Mouse (Mus musculus) kidney, adult 8-10 months (tissue): Measurements from ENCODE around the gene Zgrf1.

Source experiments
- DNase-seq, 2 experiments: peaks; one replicate each; pipeline ENCODE4 v3.0.0; 2022

The Zgrf1 gene

GRCm38 (mm10) chr3:127552973-127553719, at the start of gene Zgrf1, which contains the start of gene Larp7:
Gene Zgrf1, plus strand, starts transcription at chr3:127553489.
Gene Larp7, minus strand, starts transcription at chr3:127553349.
- DNase-seq = peak; percentile 99

- DNase-seq = no peak
Measured at GRCm38 (mm10) chr3:127507878-127508783, 45.2 kb upstream of the Zgrf1 start.

GRCm38 (mm10) chr3:127511786-127512746, 41.2 kb upstream of the Zgrf1 start:
- no peak for DNase-seq

- no peak for DNase-seq
Measured at GRCm38 (mm10) chr3:127512794-127513335, 40.4 kb upstream of the Zgrf1 start.

- no peak for DNase-seq
Measured at GRCm38 (mm10) chr3:127513699-127514098, 39.6 kb upstream of the Zgrf1 start.

DNA sequence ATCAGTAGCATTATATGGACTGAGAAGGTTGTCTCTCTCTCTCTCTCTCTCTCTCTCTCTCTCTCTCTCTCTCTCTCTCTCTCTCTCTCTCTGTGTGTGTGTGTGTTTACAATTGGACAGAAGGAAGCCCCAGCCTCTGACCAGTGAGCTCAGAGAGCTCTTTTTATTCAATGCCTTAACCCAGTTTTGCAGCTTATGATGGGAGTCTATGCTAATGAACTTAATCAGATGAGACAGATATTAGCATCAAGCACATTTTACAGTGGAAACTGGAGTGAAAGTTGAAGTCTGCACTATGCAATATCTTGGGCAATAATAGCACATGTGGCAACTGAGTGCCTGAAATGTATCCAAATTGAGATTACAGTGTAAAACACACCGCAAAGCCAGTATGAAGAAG, 38.0 kb upstream of the Zgrf1 start:
- no peak for DNase-seq

DNA sequence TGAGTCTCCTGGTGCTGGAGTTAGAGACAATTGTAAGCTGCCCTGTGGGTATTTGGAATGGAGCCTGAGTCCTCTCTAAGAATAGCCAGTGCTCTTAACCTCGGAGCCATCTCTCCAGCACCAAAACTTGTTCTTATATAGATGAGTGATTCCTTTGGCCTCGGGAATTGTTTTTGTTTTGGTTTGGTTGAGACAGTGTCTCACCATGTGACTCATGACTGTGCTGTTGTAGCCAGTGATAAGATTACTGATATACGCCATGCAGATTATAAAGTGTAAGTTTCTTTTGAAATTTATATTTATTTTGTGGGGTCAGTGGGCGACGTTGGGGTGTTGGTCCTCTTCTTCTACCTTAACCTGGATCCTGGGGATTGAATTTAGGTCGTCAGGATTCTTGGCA, 33.0 kb upstream of the Zgrf1 start:
- DNase-seq = no peak

DNA sequence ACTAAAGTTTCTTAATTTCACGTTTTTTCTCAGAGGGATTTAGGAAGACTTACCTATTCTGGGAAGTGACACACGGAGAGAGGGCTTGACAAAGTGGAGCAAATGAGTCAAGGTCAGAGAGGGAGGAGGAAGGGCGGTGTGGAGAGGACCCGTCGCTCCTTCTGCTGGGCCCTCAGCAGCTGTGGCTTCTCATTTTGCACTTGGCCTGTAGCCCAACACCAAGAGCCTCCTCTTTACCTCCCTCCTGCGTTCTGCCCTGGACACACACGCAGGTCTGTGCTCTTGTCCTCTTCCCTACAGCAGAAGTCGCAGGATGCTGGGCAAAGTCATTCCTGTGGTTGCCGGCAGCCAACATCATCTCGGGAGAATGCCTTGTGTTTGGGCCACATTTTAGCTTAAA, 32.1 kb upstream of the Zgrf1 start:
- no peak for DNase-seq

- no peak for DNase-seq
Measured at GRCm38 (mm10) chr3:127525188-127525819, 28.0 kb upstream of the Zgrf1 start.

GRCm38 (mm10) chr3:127527465-127528034, 25.7 kb upstream of the Zgrf1 start:
- DNase-seq = peak in 1 of 2 experiments; percentile 3

DNA sequence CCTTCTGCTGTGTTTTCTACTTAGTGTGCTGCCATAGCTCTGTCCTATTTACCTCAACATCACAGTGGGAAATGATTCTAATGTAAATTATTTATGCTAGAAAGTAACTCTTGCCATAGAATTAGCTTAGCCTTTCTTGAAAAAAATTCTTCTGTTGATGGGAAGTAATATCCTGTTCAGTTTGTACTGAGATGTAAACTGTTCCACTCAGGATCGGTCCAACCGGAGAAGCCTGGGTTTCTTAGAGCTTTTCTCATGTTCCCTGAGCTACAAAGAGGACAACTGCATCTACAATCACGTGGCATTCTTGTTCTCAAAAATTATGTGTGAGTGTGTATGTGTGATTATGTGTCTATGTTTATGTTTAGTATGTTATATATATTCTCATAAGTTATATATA, 24.1 kb upstream of the Zgrf1 start:
- DNase-seq = no peak

DNA sequence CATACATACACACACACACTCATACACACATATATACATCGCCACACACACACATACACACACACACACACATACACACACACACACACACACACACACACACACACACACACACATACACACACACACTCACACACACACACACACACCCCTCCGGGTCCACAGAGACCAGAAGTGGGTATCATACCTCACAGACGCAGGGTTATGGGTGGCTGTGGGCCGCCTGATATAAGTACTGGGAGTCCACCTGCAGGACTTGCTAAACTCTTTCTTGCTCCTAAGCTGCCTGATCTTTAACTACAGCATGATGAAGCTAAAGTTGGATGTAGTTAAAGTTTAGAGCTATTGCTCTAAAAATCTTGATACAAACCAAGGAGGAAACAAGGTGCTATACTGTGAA, 23.5 kb upstream of the Zgrf1 start:
- DNase-seq = no peak

GRCm38 (mm10) chr3:127530293-127530692, 23.0 kb upstream of the Zgrf1 start:
- no peak for DNase-seq

DNA sequence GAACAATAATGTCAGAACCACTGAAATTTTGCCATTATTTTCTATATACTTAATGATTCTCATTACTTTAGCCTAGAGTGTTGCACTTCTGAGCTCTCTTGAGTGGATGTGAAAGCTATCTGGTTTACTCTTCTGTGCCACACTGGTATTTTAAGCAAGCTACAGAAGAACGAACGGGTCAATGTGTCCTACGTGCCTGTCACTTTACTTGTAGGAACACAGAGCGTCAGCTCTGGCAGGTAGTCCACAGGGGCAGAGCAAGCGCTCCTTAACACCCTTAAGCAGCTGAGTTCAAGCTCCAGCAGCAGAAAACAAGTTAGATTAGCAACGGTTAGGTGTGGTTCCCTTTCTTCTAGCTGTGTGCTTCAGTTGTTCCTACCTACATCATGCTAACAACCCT, 14.1 kb upstream of the Zgrf1 start:
- DNase-seq = no peak

- DNase-seq = no peak
Measured at GRCm38 (mm10) chr3:127543976-127544375, 9.3 kb upstream of the Zgrf1 start.

- DNase-seq = no peak
Measured at GRCm38 (mm10) chr3:127544610-127545121, 8.6 kb upstream of the Zgrf1 start.

- peak in 1 of 2 experiments; percentile 25 for DNase-seq
Measured at GRCm38 (mm10) chr3:127547882-127548281, 5.4 kb upstream of the Zgrf1 start.

DNA sequence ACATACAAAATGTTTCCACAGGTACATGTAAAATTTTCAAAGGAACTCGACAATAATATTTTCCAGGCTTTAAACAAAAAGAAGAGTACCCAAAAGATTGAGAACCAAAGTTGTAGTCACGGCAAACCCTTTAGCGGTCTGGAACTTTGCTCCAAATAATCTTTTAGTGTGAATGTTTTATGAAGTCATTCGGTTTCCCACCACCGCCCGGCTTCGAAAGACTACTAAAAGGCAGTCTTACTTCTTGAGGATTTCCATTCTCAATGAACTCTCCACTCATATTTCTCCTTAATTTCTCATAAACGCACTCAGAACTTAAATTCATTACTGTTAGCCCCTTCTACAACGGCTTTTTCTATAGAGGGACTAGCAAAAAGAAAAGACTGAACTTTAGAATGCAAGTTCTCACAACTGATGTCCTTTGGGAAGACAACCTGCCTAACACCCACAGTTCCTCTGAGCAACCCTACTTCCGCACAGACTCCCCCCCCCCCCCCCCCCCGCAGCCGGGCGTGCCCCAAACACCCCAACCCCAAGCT, 786 bp upstream of the Zgrf1 start:
- peak in 1 of 2 experiments; percentile 10 for DNase-seq

DNA sequence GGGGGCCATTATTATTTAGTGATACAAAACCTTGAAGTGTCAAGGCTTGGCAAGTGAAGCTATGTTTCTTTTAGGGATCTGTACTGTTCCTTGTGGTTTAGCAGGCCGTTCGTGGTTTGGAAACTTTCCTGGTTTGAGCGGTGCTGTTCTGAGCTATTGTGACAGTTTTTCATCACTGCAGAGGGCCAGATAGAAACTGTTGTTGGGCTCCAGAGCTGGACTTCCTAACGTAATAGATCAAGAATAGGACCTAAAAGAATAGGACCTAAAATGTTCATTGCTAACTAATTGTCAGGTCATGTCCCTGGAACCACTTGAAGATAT, 393 bp downstream of the Zgrf1 start:
- no peak for DNase-seq

- no peak for DNase-seq
Measured at GRCm38 (mm10) chr3:127554723-127555122, 1.4 kb downstream of the Zgrf1 start.

DNA sequence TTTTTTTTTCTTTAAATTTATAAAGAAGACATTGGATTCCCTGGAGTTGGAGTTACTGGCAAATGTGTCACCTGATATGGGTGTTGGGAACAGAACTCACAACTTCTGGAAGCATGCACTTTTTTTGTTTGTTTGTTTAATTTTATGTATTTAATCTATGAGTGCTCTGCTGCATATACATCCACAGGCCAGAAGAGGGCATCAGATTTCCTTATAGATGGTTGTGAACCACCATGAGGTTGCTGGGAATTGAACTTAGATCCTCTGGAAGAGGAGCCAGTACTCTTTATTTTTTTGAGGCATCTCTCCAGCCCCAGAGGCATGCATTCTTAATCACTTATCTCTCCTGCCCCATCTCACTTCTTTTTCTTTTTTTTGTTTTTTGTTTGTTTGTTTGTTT, 4.9 kb downstream of the Zgrf1 start:
- no peak for DNase-seq
